Mouse (Mus musculus) retina, postnatal 1 day (tissue): ENCODE results near the gene Slc6a21.

Experiments used
- DNase-seq: peaks from one replicate; pipeline ENCODE4 v3.0.0-alpha.2; 2012

The Slc6a21 gene

DNA sequence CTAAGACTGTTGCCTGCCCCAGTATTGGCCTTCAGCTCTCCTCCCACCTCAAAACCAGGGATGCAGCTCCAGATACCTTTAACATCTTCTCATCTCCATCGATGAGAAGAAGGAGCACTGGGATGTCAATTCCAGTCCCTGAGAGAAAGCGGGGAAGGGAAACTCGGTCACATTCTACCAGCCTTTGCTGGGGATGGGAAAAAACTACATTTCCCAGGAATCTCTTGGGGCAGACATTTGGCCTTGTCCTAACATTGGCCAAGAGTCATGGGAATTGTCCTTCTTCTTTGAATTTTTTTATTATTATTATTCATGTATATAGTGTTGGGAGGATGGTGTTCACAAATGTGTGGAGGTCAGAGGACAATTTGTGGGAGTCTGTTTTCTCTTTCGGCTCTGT, 44.9 kb downstream of the Slc6a21 start:
- no peak for DNase-seq

DNA sequence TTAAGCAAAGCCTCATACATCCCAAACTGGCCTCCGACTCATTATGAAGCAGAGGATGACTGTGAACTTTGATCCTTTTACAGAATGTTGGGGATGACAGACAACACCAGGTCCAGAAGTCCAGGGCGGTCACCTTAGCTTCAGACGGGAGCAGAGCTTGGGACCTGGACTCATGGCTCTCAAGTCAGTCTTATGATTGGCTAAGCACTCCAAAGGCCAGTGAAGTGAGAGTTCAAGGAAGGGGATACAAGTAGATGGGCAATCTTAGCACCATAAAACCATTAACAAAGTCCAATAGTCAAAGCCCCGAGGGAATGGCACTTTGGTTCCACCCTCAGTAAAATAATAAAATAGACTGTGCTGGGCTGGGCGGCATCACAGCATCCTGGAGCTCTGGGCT, 45.8 kb downstream of the Slc6a21 start:
- no peak for DNase-seq

DNA sequence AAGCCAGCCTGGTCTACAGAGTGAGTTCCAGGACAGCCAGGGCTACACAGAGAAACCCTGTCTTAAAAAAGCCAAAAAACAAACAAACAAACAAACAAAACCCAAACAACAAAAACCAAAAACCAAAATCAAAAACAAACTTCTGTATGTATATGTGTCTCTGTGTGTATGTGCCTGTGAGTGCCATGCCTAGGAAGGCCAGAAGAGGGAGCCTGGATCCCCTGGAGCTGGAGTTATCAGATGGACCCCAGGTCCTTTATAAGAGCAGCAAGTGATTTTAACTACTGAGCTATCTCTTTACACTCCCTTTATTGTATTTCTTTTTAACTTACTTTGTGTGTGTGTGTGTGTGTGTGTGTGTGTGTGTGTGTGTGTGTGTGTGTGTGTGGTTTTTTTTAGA, 48.5 kb downstream of the Slc6a21 start:
- DNase-seq = no peak

DNA sequence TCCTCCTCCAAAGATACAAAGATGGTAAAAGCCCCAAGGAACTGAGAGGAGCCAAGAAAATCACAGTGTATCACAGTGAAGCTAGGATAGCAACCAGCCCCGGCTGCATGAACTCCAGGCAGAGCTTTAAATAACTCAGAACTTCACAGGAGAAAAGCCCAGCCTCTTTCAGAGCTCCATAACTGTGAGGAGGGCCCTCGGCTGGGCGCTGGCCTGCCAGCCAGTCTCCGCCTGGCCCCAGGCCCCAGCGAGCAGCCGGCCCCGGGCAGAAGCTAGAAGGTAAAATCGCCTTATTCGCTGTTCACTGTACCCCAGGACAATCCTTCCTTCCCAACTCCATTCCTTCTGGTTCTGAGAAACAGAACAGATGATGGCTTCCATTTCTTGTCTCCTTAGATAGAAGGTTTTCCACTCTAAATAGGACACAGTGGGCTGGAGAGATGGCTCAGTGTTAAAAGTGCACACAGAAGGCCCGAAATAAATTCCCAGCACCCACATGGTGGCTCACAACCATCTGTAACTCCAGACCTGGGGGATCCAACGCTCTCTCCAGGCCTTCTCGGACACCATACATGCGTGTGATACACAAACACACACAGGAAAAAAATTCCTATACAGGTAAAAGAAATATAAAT, 51.6 kb downstream of the Slc6a21 start:
- DNase-seq = no peak

DNA sequence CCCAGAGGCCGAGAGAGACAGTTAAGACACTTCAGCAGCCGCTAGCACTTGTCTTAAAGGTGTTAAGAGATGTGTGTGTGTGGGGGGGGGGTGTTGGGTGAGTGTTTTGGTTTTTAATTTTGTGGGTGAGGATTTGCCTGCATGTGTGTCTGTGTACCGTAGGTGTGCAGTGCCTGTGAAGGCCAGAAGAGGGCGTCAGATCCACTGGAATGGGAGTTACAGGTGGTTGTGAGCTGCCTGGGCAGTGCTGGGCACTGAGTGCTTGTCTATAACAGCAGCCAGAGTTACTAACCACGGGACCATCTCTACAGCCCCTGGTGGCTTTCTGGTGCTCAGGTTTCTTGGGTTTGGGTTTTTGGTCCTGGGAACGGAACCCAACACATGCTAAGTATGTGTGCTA, 54.2 kb downstream of the Slc6a21 start:
- DNase-seq = no peak

DNA sequence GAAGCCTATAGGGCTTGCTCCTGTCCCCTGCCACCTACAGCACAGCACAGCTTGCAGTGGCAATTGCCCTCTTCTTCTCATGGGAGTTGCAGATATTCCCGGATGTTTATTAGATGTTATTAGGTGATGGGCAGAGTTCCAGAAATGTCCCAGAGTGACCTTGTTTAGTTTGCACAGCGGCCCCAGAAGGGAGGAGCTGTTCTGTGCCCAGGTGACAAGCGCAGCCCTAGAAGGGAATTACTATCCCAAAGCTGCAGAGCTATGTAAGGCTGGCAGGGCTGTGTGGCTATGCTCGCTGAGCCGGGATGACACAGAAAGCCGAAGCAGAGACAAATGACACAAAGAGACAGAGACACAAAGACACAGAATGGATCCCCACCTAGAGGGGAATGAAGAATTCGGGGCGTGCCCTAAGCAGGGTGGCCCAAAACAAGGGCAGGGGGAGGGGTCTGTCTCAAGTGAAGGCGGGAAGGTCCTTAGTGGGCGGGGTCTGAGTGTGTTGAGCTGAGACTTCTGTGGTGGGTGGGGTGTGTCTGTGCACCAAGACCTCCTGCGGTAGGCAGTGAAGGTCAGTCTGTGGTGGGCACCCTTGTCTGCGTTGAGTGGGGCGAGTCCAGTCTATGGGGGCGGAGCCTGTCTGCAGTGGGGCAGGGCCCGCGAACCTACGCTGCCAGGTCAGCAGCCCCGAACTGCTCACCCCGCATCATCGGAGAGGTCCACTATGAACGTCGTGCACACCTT, 55.5 kb downstream of the Slc6a21 start:
- DNase-seq = peak; percentile 89

DNA sequence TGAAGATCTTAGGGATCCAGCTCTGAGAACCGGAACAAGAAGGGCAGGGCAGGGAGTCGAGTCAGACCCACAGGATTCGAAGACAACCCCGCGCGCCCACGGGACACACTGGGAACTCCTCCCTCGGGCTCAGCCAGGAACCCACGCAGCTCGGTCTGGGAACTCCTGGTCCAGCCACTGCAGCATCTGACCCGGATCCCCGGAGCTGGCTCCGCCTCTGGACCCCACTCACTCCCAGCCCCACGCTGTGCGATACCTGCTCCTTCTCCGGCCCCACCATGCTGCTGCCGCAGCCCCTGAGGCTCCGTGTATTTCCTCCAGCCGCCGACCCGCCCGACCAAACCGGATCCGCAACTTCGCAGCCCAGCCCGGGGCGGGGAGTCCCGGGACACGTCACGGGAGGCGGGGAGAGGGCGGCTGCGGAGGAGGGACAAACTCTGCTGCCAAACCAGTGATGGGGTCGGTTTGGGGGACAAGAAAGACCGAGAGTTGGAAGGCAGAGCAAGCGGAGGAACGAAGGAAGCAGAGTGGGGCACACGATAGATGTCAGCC, 56.2 kb downstream of the Slc6a21 start, which contains the start of gene Trpm4:
Gene Trpm4, minus strand, starts transcription at position 350 of the 552 bp plus-strand sequence.
- peak; percentile 88 for DNase-seq

DNA sequence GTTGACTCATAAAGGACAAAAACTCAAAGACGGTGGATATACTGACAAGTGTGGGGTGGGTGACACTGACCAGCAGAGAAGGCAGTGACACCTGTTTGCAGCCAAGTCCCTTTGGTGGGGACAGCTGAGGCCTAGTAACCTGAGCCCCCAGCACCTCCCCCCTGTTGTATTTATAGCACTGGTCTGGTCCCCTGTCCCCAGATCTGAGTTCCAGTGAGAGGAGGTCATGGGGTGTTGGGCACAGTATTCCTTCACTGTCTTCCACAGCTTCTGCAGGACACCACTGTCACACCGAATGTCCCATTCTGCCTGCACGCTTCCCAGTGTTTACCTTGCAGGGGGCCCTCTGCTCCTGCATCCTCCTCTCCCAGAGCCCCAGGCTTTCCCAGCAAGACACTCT, 57.3 kb downstream of the Slc6a21 start:
- no peak for DNase-seq

DNA sequence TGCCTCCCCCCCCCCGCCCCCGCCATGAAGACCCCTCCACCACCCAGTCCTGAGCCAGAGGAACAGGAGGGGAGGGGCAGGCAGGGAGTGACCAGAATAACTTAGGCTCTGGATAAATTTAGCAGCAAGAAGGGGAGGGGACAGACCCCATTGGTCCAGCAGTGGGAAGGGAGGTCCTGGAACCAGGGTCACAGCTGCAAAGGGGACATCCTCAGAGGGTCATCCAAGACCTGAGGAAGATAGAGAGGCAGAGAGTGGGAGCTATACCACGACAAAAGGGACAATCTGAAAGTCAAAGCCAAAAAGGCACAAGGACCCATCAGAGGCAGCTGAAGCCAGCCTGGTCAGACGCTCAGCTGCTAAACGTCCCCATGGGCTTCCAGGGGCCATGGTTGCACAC, 57.7 kb downstream of the Slc6a21 start, which contains the start of gene Hrc:
Gene Hrc, plus strand, starts transcription at position 235 of the 400 bp plus-strand sequence.
- DNase-seq = no peak

DNA sequence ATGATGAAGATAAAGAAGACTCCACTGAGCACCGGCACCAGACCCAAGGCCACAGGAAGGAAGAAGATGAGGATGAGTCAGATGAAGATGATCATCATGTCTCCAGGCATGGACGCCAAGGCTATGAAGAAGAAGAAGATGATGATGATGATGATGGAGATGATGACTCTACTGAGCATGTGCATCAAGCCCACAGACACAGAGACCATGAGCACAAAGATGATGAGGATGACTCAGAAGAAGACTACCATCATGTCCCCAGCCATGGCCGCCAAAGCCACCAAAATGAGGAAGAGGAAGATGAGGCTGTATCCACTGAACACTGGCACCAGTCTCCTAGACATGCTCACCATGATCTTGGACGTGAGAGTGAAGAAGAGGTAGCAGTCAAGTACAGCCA, 59.0 kb downstream of the Slc6a21 start:
- no peak for DNase-seq

DNA sequence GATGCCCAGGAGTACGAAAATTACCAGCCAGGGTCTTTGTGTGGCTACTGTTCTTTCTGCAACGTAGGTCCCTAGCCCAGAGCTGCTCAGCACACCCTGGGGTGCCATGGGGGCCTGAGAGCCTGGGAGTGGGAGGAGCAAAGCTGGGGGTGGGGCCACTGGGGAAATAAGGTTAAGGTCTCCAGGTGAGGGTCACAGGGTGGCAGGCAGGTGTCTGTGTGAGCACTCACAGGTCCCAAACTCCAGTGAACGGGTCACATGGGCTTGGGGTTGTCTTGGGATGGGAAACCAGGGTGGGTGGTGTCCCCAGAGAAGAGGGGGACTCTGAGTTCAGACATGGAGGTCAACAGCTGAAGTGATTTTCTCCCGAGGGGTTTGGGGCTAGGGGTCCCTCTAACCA, 60.2 kb downstream of the Slc6a21 start:
- no peak for DNase-seq

DNA sequence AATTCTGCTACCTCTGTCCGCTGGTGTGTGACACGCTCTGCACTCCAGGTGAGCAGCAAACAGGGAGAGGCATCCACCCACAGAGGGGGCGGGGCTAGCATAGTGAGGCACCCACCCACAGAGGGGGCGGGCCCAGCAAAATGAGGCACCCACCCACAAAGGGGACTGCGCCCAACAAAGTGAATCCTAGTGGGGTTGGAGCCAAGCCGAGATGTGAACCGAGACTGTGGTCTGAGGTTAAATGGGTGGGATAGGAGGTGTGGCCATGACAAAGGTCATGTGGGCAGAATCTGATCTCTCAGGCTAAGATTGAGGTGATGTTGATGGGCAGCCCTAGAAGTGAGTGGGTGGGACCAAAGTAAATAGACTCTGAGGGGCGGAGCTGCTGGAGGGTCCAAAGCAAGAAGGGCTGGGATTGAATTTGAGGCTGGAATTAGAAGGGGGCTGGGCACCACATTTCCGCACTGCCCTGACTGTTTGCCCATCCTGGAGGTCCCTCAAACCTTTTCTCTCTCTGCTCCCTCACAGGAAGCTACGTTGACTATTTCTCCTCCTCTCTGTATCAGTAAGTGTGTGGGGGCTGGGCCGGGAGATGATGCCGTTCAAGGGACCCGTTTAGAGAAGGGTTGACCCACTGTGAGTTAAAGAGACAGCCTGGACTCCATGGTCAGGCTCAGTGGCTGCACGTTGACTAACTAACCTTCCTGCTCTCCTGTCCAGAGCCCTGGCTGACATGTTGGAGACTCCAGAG, 61.0 kb downstream of the Slc6a21 start:
- DNase-seq = peak; percentile 48
